Mouse (Mus musculus) limb, embryonic 14.5 days (tissue): ENCODE results near the gene Mtrf1l. TPM values are rescaled to one million over a fixed set of nuclear protein-coding genes. Genes with fewer than 3 reads are reported as not detected.

Source experiments
- ATAC-seq: fragments of 200-750 bp; cut with Nextera tagmentation; 2 replicates; pipeline ENCODE4 v1.8.0; 2017; ENCODE audit warnings: low read depth, moderate number of reproducible peaks, moderate TSS enrichment; ENCODE audit not compliant: low FRiP score
- DNase-seq: peaks from one replicate; pipeline ENCODE4 v3.0.0-alpha.2; 2015; ENCODE audit warnings: low spot score
- H3K27ac ChIP-seq: fragments of 300-500 bp; sonication (generic); replicated peaks from 2 replicates; pipeline ENCODE4 v1.5.1; 2014; ENCODE audit warnings: low read depth, mild to moderate bottlenecking, low read length, moderate library complexity, mixed read lengths
- H3K27me3 ChIP-seq: fragments of 300-500 bp; sonication (generic); 2 replicates; pipeline ENCODE4 v1.6.1; 2014; ENCODE audit warnings: low read length, mixed read lengths; ENCODE audit not compliant: control insufficient read depth, insufficient read depth
- H3K36me3 ChIP-seq: fragments of 300-500 bp; sonication (generic); 2 replicates; pipeline ENCODE4 v1.6.1; 2014; ENCODE audit warnings: mild to moderate bottlenecking, low read length, moderate library complexity, mixed read lengths; ENCODE audit not compliant: control insufficient read depth, insufficient read depth
- H3K4me1 ChIP-seq: fragments of 300-500 bp; sonication (generic); 2 replicates; pipeline ENCODE4 v1.6.1; 2014; ENCODE audit warnings: antibody characterized with exemption, low read length, mixed read lengths; ENCODE audit not compliant: control insufficient read depth, insufficient read depth
- H3K4me2 ChIP-seq: fragments of 300-500 bp; sonication (generic); replicated peaks from 2 replicates; pipeline ENCODE4 v1.6.1; 2014; ENCODE audit warnings: low read depth, mild to moderate bottlenecking, low read length, moderate library complexity; ENCODE audit not compliant: severe bottlenecking
- H3K4me3 ChIP-seq: fragments of 300-500 bp; sonication (generic); replicated peaks from 2 replicates; pipeline ENCODE4 v1.5.1; 2014; ENCODE audit warnings: low read length
- H3K9ac ChIP-seq: fragments of 300-500 bp; sonication (generic); 2 replicates; pipeline ENCODE4 v1.6.1; 2014; ENCODE audit warnings: mild to moderate bottlenecking, low read depth, low read length, moderate library complexity; ENCODE audit not compliant: severe bottlenecking
- H3K9me3 ChIP-seq: fragments of 300-500 bp; sonication (generic); 2 replicates; pipeline ENCODE4 v1.6.1; 2016; ENCODE audit warnings: low read length; ENCODE audit not compliant: control insufficient read depth
- POLR2A ChIP-seq: fragments of 200-500 bp; IDR thresholded peaks from 2 replicates; pipeline ENCODE4 v1.8.0; 2012; ENCODE audit warnings: inconsistent platforms, mild to moderate bottlenecking, moderate library complexity, borderline replicate concordance; ENCODE audit not compliant: insufficient read depth, insufficient read length; ENCODE audit errors: extremely low read depth
- WGBS: fragments of 180-500 bp; shearing (Covaris S2); extraction: QIAGEN DNeasy Blood & Tissue Kit; methylation state at CpG from one replicate; pipeline ENCODE4 v1.1.7; 2014; 5-methylcytosine and 5-hydroxymethylcytosine counted together
- polyA plus RNA-seq, 2 experiments: library from polyadenylated mRNA; depleted of rRNA in 1 of 2; stranded (reverse) in 1 of 2; unstranded in 1 of 2; fragments of >200 nt; fragmentation: Nextera tagmentation in 1 of 2; extraction: Ambion mirVana in 1 of 2; gene quantifications; 2 replicates each; pipeline versions ENCODE4 v1.2.1 to v1.2.3; 2012 to 2014

Mtrf1l gene
- polyA plus RNA-seq, 2 experiments: 10.0 to 17.7 TPM

DNA sequence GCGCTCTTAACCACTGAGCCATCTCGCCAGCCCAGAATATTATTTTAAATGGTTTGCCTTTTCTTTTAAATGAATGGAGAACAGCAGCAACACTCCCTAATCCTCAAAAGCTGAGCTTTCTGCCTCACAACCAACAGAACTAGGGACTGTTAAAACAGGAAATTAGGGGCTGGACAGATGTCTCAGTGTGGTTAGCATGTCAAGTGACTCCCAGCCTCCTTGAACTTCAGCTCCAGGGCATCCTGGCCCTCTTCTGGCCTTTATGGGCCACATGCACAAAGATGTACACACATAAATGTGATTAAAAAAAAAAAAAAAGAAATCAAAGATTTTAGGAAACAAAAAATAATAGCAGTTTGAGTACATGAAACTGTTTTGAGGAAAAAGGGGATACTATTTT, 7.7 kb downstream of the Mtrf1l start:
- H3K4me1 ChIP-seq: no peaks in the 10 kb centered on the region
- no peak for TF ChIP-seq POLR2A
- 94% methylated on average over 2 of the region's 2 CpGs for WGBS
- no peak overlapping the region for H3K4me3 ChIP-seq
- no peak overlapping the region for H3K27ac ChIP-seq
- no peak overlapping the region for H3K4me2 ChIP-seq
- no peak overlapping the region for H3K9ac ChIP-seq
- peaks cover 82% of the 10 kb centered on the region for H3K36me3 ChIP-seq
- no peak for ATAC-seq
- H3K27me3 ChIP-seq: no peaks in the 10 kb centered on the region
- no peak for DNase-seq
- no peaks in the 10 kb centered on the region for H3K9me3 ChIP-seq

GRCm38 (mm10) chr10:5813724-5814123, 10.0 kb downstream of the Mtrf1l start:
- no peak overlapping the region for H3K9ac ChIP-seq
- WGBS: 84% methylated on average over 11 of the region's 11 CpGs
- H3K4me2 ChIP-seq: no peak overlapping the region
- no peak for TF ChIP-seq POLR2A
- H3K27ac ChIP-seq: no peak overlapping the region
- peaks cover 63% of the 10 kb centered on the region for H3K36me3 ChIP-seq
- no peaks in the 10 kb centered on the region for H3K4me1 ChIP-seq
- ATAC-seq (no peak), DNase-seq (no peak)
- H3K4me3 ChIP-seq: no peak overlapping the region
- no peaks in the 10 kb centered on the region for H3K9me3 ChIP-seq
- H3K27me3 ChIP-seq: no peaks in the 10 kb centered on the region

DNA sequence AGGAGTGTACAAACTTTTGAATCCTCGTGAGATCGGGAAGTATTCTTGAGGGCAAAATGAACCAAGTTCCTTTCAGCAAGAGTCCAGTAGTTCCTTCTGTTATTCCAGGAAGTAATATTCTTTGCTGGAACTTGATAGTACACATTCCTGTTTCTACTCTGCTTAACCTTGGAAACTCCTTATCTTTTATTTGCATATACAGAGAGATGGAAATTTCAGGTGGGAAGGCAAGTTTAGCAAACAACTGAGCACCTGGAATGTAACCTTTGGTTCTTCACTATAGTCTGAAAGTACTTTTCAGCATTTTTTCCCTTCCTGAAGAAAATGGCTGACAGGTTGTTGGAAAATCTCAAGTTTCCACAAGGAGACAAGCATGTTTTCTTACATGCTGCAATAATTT, 16.0 kb downstream of the Mtrf1l start:
- ATAC-seq: no peak
- Histone ChIP-seq H3K27ac (no peak overlapping the region), H3K4me2 (no peak overlapping the region)

DNA sequence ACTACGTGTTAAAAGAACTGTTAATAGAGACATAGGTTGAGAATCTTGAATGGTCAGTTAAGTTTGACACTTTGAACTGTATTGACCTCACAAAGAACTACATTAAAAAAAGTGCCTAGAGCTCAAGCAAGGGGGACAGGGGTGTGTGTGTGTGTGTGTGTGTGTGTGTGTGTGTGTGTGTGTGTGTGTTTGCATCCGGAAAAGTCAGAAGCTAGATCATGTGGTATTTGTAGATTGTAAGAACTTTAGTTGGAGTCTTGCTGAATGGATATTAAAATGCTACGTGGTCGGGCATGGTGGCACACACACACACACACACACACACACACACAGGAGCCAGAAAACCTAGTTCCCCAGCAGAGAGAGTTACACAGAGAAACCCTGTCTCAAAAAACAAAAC, 16.7 kb downstream of the Mtrf1l start:
- Histone ChIP-seq H3K4me1 (peaks cover 11% of the 10 kb centered on the region), H3K4me3 (no peak overlapping the region), H3K27ac (no peak overlapping the region), H3K36me3 (peaks cover 14% of the 10 kb centered on the region), H3K9me3 (no peaks in the 10 kb centered on the region), H3K9ac (no peak overlapping the region), H3K27me3 (no peaks in the 10 kb centered on the region), H3K4me2 (no peak overlapping the region)
- DNase-seq: no peak
- no peak for TF ChIP-seq POLR2A
- 71% methylated on average over 4 of the region's 4 CpGs for WGBS
- ATAC-seq: no peak

More for the DNA sequence above, 16.0 kb downstream of the Mtrf1l start:
- Histone ChIP-seq H3K4me1 (peaks cover 11% of the 10 kb centered on the region), H3K4me3 (no peak overlapping the region), H3K9me3 (no peaks in the 10 kb centered on the region), H3K27me3 (no peaks in the 10 kb centered on the region), H3K36me3 (peaks cover 15% of the 10 kb centered on the region), H3K9ac (no peak overlapping the region)
- 85% methylated on average over 2 of the region's 2 CpGs for WGBS
- no peak for TF ChIP-seq POLR2A
- no peak for DNase-seq

DNA sequence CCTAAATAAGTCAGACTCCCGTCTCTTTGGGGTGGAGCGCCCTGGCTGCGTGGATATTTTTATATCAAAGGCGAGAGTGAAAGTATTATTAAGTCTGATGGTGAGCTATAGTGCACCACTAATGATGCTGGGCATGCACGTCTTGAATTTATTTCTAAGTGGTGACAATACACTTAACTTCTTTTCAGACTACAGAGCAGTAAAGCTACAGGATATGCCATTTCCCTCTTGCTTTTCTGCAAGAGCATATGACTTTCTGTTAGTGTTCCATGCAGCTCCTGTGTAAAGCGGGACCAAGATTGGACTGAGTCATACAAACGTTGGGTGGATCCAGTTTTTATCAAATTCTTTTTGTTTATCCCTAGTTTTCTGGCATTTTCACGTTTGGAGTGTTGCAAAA, 17.3 kb downstream of the Mtrf1l start:
- H3K27me3 ChIP-seq: no peaks in the 10 kb centered on the region
- DNase-seq (peak; percentile 5), ATAC-seq (no peak)
- H3K4me2 ChIP-seq: peak overlapping the region; percentile 51
- H3K9me3 ChIP-seq: no peaks in the 10 kb centered on the region
- no peak for TF ChIP-seq POLR2A
- H3K4me3 ChIP-seq: peak overlapping the region; percentile 75
- peaks cover 14% of the 10 kb centered on the region for H3K36me3 ChIP-seq
- peak overlapping the region; percentile 81 for H3K27ac ChIP-seq
- peaks cover 11% of the 10 kb centered on the region for H3K4me1 ChIP-seq
- 14% methylated on average over 8 of the region's 8 CpGs for WGBS
- peak overlapping the region; percentile 53 for H3K9ac ChIP-seq
